Mouse (Mus musculus) small intestine, adult 2 months (tissue): ENCODE results near the gene Btnl6.

Source experiments
- CTCF ChIP-seq: fragments of 200-500 bp; IDR thresholded peaks from 2 replicates; pipeline ENCODE4 v1.5.1; 2012; ENCODE audit warnings: low read depth, mild to moderate bottlenecking, control low read depth, inconsistent platforms, low read length, moderate library complexity, mixed read lengths; ENCODE audit not compliant: insufficient replicate concordance, insufficient read length; ENCODE audit errors: extremely low read depth
- POLR2A ChIP-seq: fragments of 200-500 bp; IDR thresholded peaks from 2 replicates; pipeline ENCODE4 v1.6.1; 2012; ENCODE audit warnings: low read depth, mild to moderate bottlenecking, control low read depth, inconsistent platforms, low read length, moderate library complexity

GRCm38 (mm10) chr17:34532671-34533070 is 15.5 kb upstream of the Btnl6 start:
- no peak for TF ChIP-seq CTCF
- TF ChIP-seq POLR2A, result no peak
